Mouse (Mus musculus) lung, postnatal 25 days (tissue): ENCODE data around the gene Ecm1.

Experiments used
- DNase-seq: peaks from one replicate; pipeline ENCODE4 v3.0.0; 2022; ENCODE audit warnings: low spot score

Gene Ecm1

GRCm38 (mm10) chr3:95689171-95689915, 50.0 kb downstream of the Ecm1 start:
- DNase-seq: no peak

DNA sequence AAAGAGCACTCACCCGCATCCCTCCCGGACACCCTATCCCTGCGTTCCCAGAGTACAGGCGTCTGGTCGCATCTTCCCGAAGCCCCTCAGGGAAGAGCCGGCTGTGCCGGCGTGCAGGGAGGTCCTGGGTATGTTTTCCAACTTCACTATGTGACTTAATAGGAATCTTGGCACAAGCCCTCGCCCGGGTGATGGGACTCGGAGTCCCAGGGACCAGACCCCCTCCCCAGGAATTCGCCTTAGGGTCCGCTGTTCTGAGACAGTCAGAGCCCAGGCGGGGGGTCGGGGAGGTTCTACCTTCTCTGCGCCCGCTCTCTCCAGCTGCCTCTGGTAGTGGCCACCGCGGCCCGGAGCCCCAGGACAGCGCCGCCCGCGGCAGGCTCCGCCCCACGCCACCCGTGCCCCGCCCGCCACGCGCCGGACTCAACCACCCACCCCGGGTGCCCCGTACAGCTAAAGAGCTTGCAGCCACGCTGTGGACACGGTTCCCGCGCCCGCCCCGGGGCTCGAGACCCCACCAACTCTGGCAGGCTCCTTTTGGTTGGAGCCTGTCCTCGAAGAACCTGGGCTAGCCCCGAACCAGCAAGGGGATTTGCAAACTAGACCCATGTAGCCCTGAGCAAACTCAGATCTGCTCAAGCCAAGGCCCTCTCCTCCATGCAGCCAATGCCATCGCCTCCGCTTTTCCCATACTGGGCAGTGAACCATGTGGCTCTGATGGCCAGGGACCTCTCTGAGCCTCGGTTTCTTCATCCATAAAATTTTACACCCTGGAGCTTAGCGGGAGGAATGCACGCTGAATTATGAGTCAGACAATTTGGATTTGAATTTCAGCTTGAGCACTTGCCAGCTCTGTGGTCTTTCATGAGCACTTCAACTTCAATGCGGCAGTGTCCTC, 51.6 kb downstream of the Ecm1 start, which contains the start of gene Adamtsl4:
Adamtsl4 (minus strand) TSS at position 394 of the 898 bp plus-strand sequence.
- peak; percentile 82 for DNase-seq

DNA sequence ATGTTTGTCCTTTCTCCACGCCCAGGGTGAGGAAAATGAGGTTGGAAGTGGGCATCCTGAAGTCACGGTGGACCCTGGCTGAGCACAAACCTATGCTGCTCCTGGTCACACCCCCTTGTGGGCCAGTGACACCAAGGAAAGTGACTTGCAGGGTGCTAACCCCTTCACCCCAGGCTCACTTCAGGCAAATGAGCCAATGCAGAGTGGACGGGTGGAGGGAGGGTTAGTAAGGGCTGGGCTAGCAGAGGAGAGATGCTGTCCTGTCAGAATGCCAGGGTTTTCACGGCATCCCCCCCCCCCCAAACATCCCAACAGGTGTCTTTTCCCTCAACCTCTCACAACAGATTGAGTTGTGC, 52.2 kb downstream of the Ecm1 start:
- no peak for DNase-seq

DNA sequence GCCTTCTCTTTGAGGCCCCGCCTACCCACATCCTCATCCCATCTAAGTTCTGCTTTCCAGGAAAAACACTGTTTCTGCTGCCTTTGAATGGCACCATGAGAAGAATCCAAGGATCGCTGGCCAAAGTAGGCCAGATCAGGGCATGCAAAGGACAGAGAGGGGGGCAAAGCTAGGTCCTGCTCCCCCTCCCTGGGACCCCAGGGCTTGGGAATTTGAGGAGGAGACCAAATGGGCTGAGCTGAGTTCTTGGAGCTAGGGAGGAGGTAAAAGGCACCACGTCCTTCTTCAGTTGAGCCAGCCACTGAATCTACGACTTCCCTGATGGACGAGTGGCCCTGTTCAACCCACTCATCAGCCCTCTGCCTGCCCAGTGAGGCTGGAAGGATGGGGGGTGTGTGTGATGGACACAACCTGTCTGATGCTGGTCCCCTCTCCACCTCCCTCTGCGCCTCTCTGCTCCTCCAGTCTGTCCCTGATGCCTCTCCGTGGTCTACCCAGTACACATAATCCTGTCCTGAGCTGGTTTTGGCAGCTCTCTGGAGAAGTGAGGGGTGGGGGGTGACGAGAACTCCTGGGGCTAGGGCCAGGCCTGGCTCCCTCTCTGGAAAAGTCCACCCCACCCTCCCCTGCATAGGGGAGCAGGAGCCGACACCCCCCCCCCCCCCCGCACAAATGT, 52.7 kb downstream of the Ecm1 start:
- DNase-seq: no peak

DNA sequence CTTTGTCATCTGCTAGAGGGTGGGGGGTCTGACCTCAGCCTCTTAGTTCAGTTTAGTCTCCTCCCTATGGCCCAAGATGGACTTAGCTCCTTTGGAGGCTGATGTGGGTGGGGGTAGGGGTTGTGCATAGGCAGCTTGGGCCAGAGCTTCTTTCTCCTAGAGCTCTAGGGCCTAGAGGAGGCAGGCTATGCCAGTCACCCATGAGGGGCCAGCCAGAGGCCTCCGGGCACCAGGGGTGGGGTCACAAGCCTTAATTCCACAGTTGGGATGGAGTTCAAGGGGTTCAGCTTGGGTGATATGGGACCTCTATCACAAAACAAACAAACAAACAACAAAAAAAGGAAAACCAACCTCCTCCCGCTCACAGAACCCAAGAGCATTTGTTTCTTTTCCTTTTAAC, 53.7 kb downstream of the Ecm1 start:
- DNase-seq: no peak

DNA sequence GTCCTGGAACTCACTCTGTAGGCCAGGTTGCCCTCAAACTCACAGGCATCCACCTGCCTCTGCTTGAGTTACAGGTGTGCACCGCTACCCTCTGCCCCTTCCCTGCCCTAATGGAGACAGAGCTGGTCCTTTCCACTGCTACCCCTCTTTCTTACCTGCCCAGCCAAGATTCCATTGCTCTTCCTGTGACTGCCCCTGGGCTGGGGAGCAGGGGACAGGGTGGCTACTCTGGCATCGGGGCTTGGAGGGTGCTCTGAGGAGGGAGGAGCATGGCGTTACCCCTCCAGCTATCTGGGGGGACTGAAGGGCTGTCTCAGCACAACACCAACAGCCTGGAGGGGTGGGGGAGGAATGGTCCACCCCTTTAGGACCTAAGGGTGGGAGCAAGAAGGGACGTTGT, 54.1 kb downstream of the Ecm1 start:
- no peak for DNase-seq

- no peak for DNase-seq
Measured at GRCm38 (mm10) chr3:95684846-95685245, 54.5 kb downstream of the Ecm1 start.
